Mouse (Mus musculus) ES-E14 (cell line): ENCODE measurements at regions not wholly inside any gene's neighbourhood (a gene's known extent, or its start where the extent isn't known, plus 50 kb on each side); places are given as distances from the start of the nearest gene placed in this dataset.
A peak's percentile ranks its signal among the peaks of the same experiment; 100 is the strongest.

Source experiments
- DNase-seq: peaks from one replicate; pipeline ENCODE4 v3.0.0-alpha.2; 2013; ENCODE audit warnings: low read depth, low spot score
- H3K27ac ChIP-seq: 2 replicates; pipeline ENCODE4 v1.5.1; 2012; ENCODE audit warnings: low read depth, mild to moderate bottlenecking, low read length, moderate library complexity, mixed read lengths; ENCODE audit not compliant: poor library complexity, insufficient read depth, severe bottlenecking
- H3K36me3 ChIP-seq: 2 replicates; pipeline ENCODE4 v1.6.1; 2012; ENCODE audit warnings: mild to moderate bottlenecking, low read length, moderate library complexity, mixed read lengths; ENCODE audit not compliant: control insufficient read depth, poor library complexity, insufficient read depth, severe bottlenecking
- H3K4me1 ChIP-seq, 2 experiments: fragments of 150-350 bp in 1 of 2; sonication (generic) in 1 of 2; 2 replicates each; pipeline ENCODE4 v1.6.1; 2012; ENCODE audit warnings: low read length in 2 of 2, mild to moderate bottlenecking in 1 of 2, mixed read lengths in 1 of 2; ENCODE audit not compliant: control insufficient read depth in 2 of 2, insufficient read depth in 2 of 2, poor library complexity in 1 of 2
- H3K4me3 ChIP-seq, 2 experiments: fragments of 150-350 bp in 1 of 2; sonication (generic) in 1 of 2; 2 replicates each; pipeline ENCODE4 v1.5.1; 2012; ENCODE audit warnings: low read length in 2 of 2, low read depth in 1 of 2, mild to moderate bottlenecking in 1 of 2, mixed read lengths in 1 of 2; ENCODE audit not compliant: insufficient read depth in 1 of 2, poor library complexity in 1 of 2, severe bottlenecking in 1 of 2
- H3K9ac ChIP-seq: 2 replicates; pipeline ENCODE4 v1.6.1; 2012; ENCODE audit warnings: low read depth, mild to moderate bottlenecking, low read length, mixed read lengths; ENCODE audit not compliant: poor library complexity, insufficient read depth, severe bottlenecking
- H3K9me3 ChIP-seq: fragments of 150-350 bp; sonication (generic); 2 replicates; pipeline ENCODE4 v1.6.1; 2012; ENCODE audit warnings: low read depth, mild to moderate bottlenecking, low read length; ENCODE audit not compliant: control insufficient read depth, insufficient read depth
- CHD2 ChIP-seq: IDR thresholded peaks from 2 replicates; pipeline ENCODE4 v1.6.1; 2014; ENCODE audit warnings: mild to moderate bottlenecking, low read depth, low read length, inconsistent platforms
- HCFC1 ChIP-seq: IDR thresholded peaks from 2 replicates; pipeline ENCODE4 v1.6.1; 2012; ENCODE audit warnings: low read length, inconsistent platforms, borderline replicate concordance; ENCODE audit not compliant: insufficient read depth
- MAFK ChIP-seq: IDR thresholded peaks from 2 replicates; pipeline ENCODE4 v1.6.1; 2014; ENCODE audit warnings: mild to moderate bottlenecking, low read depth, low read length, inconsistent platforms; ENCODE audit not compliant: insufficient read depth
- ZC3H11A ChIP-seq: IDR thresholded peaks from 2 replicates; pipeline ENCODE4 v1.6.1; 2012; ENCODE audit warnings: low read depth, mild to moderate bottlenecking, inconsistent platforms, low read length, borderline replicate concordance
- ZNF384 ChIP-seq: IDR thresholded peaks from 2 replicates; pipeline ENCODE4 v1.6.1; 2012; ENCODE audit warnings: low read depth, low read length, inconsistent platforms
- in situ Hi-C, 2 experiments: fragments of 600-800 bp; cut with MboI; formaldehyde crosslinking; loops; one replicate each; pipeline ENCODE4 v1.15.1; 2025; ENCODE audit warnings: low sequenced_read_pairs in 2 of 2, inconsistent platforms in 1 of 2; ENCODE audit not compliant: unreplicated experiment in 2 of 2

GRCm38 (mm10) chr15:29762191-29762590 lies 410.2 kb upstream of the Ctnnd2 start:
- DNase-seq: no peak
- H3K36me3 ChIP-seq: no peaks in the 10 kb centered on the region
- no peak overlapping the region for H3K9ac ChIP-seq
- H3K4me3 ChIP-seq: no peak overlapping the region
- TF ChIP-seq ZNF384 (no peak), MAFK (no peak), CHD2 (no peak)
- H3K9me3 ChIP-seq: no peaks in the 10 kb centered on the region
- H3K27ac ChIP-seq: no peak overlapping the region
- in situ Hi-C loops: no loop called here
- H3K4me1 ChIP-seq: no peaks in the 10 kb centered on the region

GRCm38 (mm10) chr15:29776438-29776837 lies 396.0 kb upstream of the Ctnnd2 start:
- TF ChIP-seq ZNF384 (no peak), CHD2 (no peak), MAFK (no peak), ZC3H11A (no peak), HCFC1 (no peak)
- in situ Hi-C loops: no loop called here

GRCm38 (mm10) chr15:29798596-29798995 lies 373.8 kb upstream of the Ctnnd2 start:
- H3K9ac ChIP-seq: no peak overlapping the region
- H3K36me3 ChIP-seq: no peaks in the 10 kb centered on the region
- no peak for DNase-seq
- no peak overlapping the region for H3K4me3 ChIP-seq
- no peaks in the 10 kb centered on the region for H3K4me1 ChIP-seq
- in situ Hi-C loops: no loop called here
- H3K27ac ChIP-seq: no peak overlapping the region
- TF ChIP-seq HCFC1 (no peak), CHD2 (no peak), ZC3H11A (no peak), ZNF384 (no peak), MAFK (no peak)
- no peaks in the 10 kb centered on the region for H3K9me3 ChIP-seq

More at GRCm38 (mm10) chr15:29776438-29776837, 396.0 kb upstream of the Ctnnd2 start:
- H3K36me3 ChIP-seq: no peaks in the 10 kb centered on the region
- H3K4me3 ChIP-seq: no peak overlapping the region
- no peaks in the 10 kb centered on the region for H3K9me3 ChIP-seq
- DNase-seq: no peak
- H3K27ac ChIP-seq: no peak overlapping the region
- no peaks in the 10 kb centered on the region for H3K4me1 ChIP-seq
- no peak overlapping the region for H3K9ac ChIP-seq

GRCm38 (mm10) chr15:29823271-29823670 lies 349.1 kb upstream of the Ctnnd2 start:
- H3K27ac ChIP-seq: no peak overlapping the region
- no peak overlapping the region for H3K9ac ChIP-seq
- TF ChIP-seq ZC3H11A: no peak
- no peak for TF ChIP-seq ZNF384
- no peak for TF ChIP-seq MAFK
- no peak for TF ChIP-seq HCFC1
- no peak for TF ChIP-seq CHD2
- H3K36me3 ChIP-seq: no peaks in the 10 kb centered on the region
- H3K4me3 ChIP-seq: no peak overlapping the region
- H3K9me3 ChIP-seq: no peaks in the 10 kb centered on the region
- in situ Hi-C loops: no loop called here
- H3K4me1 ChIP-seq: no peaks in the 10 kb centered on the region
- peak; percentile 13 for DNase-seq

GRCm38 (mm10) chr15:29824164-29824563 lies 348.2 kb upstream of the Ctnnd2 start:
- H3K9me3 ChIP-seq: no peaks in the 10 kb centered on the region
- in situ Hi-C loops: no loop called here

More at GRCm38 (mm10) chr15:29824164-29824563, 348.2 kb upstream of the Ctnnd2 start:
- H3K4me1 ChIP-seq: no peaks in the 10 kb centered on the region
- no peaks in the 10 kb centered on the region for H3K36me3 ChIP-seq
- no peak overlapping the region for H3K4me3 ChIP-seq
- no peak overlapping the region for H3K27ac ChIP-seq
- TF ChIP-seq ZC3H11A (no peak), MAFK (no peak), ZNF384 (no peak), CHD2 (no peak), HCFC1 (no peak)
- no peak overlapping the region for H3K9ac ChIP-seq
- no peak for DNase-seq
